Mouse (Mus musculus) frontal cortex, postnatal 10 days (tissue): ENCODE results near the gene Rere.

Experiments used
- DNase-seq, 2 experiments: peaks; one replicate each; pipeline ENCODE4 v3.0.0; 2022; ENCODE audit warnings: low spot score in 2 of 2, mixed read lengths in 1 of 2

The Rere gene

GRCm38 (mm10) chr4:150382504-150382903 lies 101.1 kb downstream of the Rere start:
- no peak for DNase-seq

GRCm38 (mm10) chr4:150384405-150384804 lies 103.0 kb downstream of the Rere start:
- no peak for DNase-seq

GRCm38 (mm10) chr4:150384899-150385298 lies 103.5 kb downstream of the Rere start:
- no peak for DNase-seq

- DNase-seq = no peak
Measured at GRCm38 (mm10) chr4:150388518-150388917, 107.1 kb downstream of the Rere start.

- DNase-seq = no peak
Measured at GRCm38 (mm10) chr4:150393607-150394006, 112.2 kb downstream of the Rere start.

- no peak for DNase-seq
Measured at GRCm38 (mm10) chr4:150394091-150394490, 112.6 kb downstream of the Rere start.

- no peak for DNase-seq
Measured at GRCm38 (mm10) chr4:150396339-150396738, 114.9 kb downstream of the Rere start.

- no peak for DNase-seq
Measured at GRCm38 (mm10) chr4:150396826-150397620, 115.6 kb downstream of the Rere start.

GRCm38 (mm10) chr4:150399032-150399431 lies 117.6 kb downstream of the Rere start:
- DNase-seq = no peak

- DNase-seq = no peak
Measured at GRCm38 (mm10) chr4:150401830-150402607, 120.6 kb downstream of the Rere start.

GRCm38 (mm10) chr4:150402608-150402985 lies 121.2 kb downstream of the Rere start:
- DNase-seq = no peak

- DNase-seq = no peak
Measured at GRCm38 (mm10) chr4:150403941-150404340, 122.5 kb downstream of the Rere start.

GRCm38 (mm10) chr4:150404583-150404982 lies 123.1 kb downstream of the Rere start:
- no peak for DNase-seq

GRCm38 (mm10) chr4:150405786-150406185 lies 124.3 kb downstream of the Rere start:
- DNase-seq = no peak

GRCm38 (mm10) chr4:150406320-150406719 lies 124.9 kb downstream of the Rere start:
- no peak for DNase-seq

- no peak for DNase-seq
Measured at GRCm38 (mm10) chr4:150406821-150407220, 125.4 kb downstream of the Rere start.

- DNase-seq = no peak
Measured at GRCm38 (mm10) chr4:150414296-150414695, 132.8 kb downstream of the Rere start.

GRCm38 (mm10) chr4:150414759-150415158 lies 133.3 kb downstream of the Rere start:
- no peak for DNase-seq

- no peak for DNase-seq
Measured at GRCm38 (mm10) chr4:150415227-150415969, 134.0 kb downstream of the Rere start.

GRCm38 (mm10) chr4:150420576-150421263 lies 139.3 kb downstream of the Rere start:
- no peak for DNase-seq

- DNase-seq = no peak
Measured at GRCm38 (mm10) chr4:150426098-150426879, 144.8 kb downstream of the Rere start.
